Mouse (Mus musculus): ENCODE measurements around the gene Dusp1. TPM values are rescaled to one million over a fixed set of nuclear protein-coding genes. Genes with fewer than 3 reads are reported as not detected.

Dusp1 gene
- total RNA-seq (2021), result 10 to 100 TPM; 15.3 to 16.1 TPM
- long read RNA-seq, transcript Dusp1-202 (4 exons, 1,990 nt), result major isoform, 22 of 27 reads
- long read RNA-seq, partial matches to known transcripts, result 0 of 27 reads
- long read RNA-seq, other reads (novel, unspliced or antisense), result 5 of 27 reads

DNA sequence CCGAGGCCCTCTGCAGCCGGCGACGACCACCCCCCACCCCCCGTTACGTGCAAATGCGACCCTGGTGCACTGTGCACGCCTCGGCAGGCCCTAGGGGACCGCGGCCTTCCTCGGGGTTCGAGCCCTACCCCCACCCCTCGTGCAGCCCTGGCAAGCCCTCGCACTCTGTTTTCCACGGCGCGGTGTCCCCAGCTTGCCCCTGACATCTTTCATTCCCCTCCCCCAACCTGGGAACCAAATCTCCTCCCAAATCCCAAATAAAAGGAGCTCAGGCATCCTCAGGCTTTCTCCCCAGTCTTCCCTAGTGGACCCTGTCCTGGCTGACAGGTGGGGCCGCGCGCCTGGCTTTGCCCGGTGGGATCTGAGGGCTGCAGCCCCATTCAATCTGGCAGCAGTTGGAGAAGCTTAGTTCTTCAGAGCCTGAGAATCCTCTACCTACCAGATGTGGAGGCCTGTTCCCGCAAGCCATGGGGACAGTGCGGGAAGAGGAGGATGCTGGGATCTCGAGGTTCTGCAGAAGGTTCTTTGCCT, at the start of gene Dusp1:
Gene Dusp1 (minus strand): TSS at position 478 of the 531 bp plus-strand sequence.
- DNase-seq (ENCODE audit: low spot score in 2 of 2), result peak in 1 of 2 experiments; percentile 47

- DNase-seq (ENCODE audit: low spot score in 2 of 2), result no peak
Measured at GRCm38 (mm10) chr17:26611328-26611727, 49.4 kb upstream of the Dusp1 start.

- DNase-seq (ENCODE audit: low spot score in 2 of 2), result peak in 1 of 2 experiments; percentile 49
Measured at GRCm38 (mm10) chr17:26609820-26610219, 47.9 kb upstream of the Dusp1 start.

DNA sequence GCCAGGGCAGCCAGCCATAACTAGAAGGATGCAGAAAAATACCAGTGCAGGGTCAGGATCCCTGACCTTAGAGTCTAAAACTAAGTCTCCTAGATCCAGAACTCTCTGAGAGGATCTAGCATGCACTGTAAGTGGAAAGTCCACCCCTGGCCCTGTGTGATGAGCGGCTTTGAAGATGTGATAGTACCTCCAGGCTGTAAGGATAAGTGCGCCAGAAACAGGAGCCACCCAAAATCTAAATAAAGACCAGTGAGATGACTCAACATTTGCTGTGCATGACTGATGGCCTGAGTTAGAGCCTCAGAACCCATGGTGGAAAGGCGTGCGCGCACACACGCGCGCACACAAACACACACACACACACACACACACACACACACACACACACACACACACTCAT, 46.9 kb upstream of the Dusp1 start:
- DNase-seq (ENCODE audit: low spot score in 2 of 2), result no peak

DNA sequence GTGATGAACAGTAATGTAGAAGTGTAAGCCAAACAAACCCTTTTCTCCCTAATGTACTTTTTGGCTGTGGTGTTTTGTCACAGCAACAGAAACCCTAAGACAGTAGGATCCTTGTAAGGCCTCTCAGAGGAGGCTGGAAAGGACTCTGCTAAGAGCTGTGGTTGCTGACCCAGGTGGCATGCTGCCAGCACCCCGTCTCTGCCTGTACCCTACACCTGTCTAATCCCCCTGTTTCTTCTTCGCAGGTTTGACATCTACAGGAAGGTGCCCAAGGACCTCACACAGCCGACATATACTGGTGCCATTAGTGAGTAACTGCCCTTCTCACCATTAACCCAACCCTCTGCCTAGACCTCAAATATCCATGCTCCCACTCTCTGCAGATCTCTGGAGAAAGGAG, 46.4 kb upstream of the Dusp1 start:
- no peak for DNase-seq (ENCODE audit: low spot score in 2 of 2)

- no peak for DNase-seq (ENCODE audit: low spot score in 2 of 2)
Measured at GRCm38 (mm10) chr17:26606516-26606915, 44.6 kb upstream of the Dusp1 start.

- no peak for DNase-seq (ENCODE audit: low spot score in 2 of 2)
Measured at GRCm38 (mm10) chr17:26605636-26606035, 43.7 kb upstream of the Dusp1 start.

GRCm38 (mm10) chr17:26603311-26603710, 41.4 kb upstream of the Dusp1 start:
- no peak for DNase-seq (ENCODE audit: low spot score in 2 of 2)

GRCm38 (mm10) chr17:26602371-26602885, 40.5 kb upstream of the Dusp1 start:
- DNase-seq (ENCODE audit: low spot score in 2 of 2), result no peak

GRCm38 (mm10) chr17:26601926-26602325, 40.0 kb upstream of the Dusp1 start:
- no peak for DNase-seq (ENCODE audit: low spot score in 2 of 2)

DNA sequence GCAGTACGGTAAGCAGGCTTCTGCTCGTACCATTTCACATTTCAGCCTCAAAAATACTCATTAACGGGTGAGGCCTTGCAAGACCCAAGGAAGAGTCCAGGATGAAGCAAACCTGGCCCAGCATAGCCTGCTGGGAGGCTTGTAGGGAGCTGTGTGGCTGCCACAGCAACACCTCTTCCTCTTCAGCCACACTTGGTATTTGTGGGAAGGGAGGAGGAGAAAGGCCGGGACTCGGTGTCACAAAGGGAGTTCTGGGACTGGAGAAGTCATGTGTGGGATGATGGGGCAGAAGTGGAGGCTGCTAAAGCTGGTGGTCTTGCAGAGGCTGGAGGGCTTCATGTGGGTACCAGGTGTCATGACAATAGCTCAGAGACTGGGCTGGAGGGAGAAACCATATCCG, 39.6 kb upstream of the Dusp1 start:
- DNase-seq (ENCODE audit: low spot score in 2 of 2), result no peak

GRCm38 (mm10) chr17:26600913-26601447, 39.1 kb upstream of the Dusp1 start:
- DNase-seq (ENCODE audit: low spot score in 2 of 2), result no peak

DNA sequence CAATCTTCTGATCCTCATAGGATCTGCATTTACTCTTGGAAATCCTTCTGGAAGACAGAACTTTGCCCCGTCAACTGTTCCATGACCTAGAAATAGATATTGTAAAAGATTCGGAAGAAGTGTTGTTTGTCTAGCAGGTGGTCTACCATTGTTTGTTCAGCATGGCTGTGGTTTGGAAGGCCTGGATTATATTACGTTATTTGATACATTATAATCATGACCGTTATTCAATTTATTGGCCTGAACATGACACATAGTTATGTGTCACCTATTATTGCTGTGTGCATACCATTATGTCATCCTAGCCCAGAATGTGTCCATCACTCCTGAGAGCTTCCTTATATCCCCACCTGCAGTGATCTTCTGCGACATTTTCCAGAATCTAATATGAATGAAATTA, 36.9 kb upstream of the Dusp1 start:
- no peak for DNase-seq (ENCODE audit: low spot score in 2 of 2)

- DNase-seq (ENCODE audit: low spot score in 2 of 2), result no peak
Measured at GRCm38 (mm10) chr17:26596856-26597481, 35.0 kb upstream of the Dusp1 start.

- DNase-seq (ENCODE audit: low spot score in 2 of 2), result peak; percentile 66 to 74
Measured at GRCm38 (mm10) chr17:26596168-26596658, 34.3 kb upstream of the Dusp1 start.

DNA sequence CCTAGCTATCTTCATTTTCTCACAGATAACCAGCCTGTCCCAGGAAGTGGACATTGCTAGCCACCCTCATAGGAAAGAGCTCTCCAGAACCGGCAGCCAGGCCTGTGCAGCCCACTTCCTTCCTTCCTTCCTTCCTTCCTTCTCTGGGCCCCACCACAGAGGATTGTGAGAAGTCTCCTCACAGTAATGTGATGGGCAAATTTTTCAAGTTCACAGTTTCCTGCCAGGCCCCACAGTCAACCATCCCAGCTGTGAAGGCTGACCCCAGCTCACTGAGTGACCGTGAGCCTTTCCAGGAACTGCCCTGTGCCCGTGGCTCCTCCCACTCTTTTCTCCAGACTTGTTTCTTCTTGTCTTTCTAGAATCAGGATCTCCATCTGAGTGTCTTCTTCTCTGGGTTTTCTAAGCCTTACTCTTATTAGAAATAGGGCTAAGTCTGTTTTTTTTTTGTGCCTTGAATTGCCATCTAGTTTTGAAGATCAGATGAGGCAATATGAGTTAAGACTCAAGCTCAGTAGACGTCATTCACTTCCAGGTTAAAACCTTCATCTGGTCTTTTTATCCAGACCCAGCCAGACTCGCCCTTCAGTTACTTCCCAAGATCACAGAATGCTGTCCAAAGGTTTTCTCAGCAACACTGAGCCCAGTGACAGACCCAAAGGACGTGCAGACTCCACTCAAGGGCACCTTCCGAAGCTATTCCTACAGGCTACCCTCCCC, 33.7 kb upstream of the Dusp1 start:
- DNase-seq (ENCODE audit: low spot score in 2 of 2), result no peak

DNA sequence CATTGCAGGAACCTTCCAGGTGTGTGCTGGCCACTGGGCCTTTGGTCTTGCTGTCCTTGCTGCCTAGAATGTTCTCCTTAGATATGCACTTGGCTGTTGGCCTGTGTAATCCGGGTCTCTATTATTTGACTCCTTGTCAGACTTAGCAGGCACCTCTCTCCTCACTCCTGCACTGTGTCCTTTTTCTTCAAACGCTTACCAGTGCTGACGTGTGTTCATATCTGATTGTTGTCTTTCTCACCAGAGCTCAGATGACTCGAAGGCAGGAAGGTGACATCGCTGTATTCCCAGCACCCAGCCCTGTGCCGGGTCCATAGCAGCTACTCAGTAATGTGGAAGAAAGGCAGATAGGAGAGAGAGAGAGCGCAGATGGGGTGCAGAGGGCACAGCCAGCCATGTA, 33.0 kb upstream of the Dusp1 start:
- no peak for DNase-seq (ENCODE audit: low spot score in 2 of 2)

DNA sequence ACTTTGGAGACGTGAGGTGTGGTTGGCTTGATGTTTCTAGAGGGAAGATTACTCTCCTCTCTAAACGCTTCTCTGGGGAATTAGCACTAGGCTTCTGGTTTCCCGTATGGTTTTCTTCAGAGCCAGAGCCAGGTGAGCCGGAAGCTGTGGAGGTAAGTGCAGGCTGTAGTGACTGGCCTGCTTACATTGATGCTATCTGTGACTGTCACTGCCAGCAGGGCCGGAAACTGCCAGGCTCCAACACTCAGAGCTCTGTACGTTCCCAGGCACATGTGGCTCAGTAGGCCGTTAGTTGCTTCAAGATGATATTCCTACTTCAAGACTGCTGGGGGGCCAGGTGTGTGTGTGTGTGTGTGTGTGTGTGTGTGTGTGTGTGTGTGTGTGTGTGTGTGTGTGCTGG, 32.2 kb upstream of the Dusp1 start:
- DNase-seq (ENCODE audit: low spot score in 2 of 2), result no peak

GRCm38 (mm10) chr17:26593199-26593598, 31.3 kb upstream of the Dusp1 start:
- DNase-seq (ENCODE audit: low spot score in 2 of 2), result no peak

DNA sequence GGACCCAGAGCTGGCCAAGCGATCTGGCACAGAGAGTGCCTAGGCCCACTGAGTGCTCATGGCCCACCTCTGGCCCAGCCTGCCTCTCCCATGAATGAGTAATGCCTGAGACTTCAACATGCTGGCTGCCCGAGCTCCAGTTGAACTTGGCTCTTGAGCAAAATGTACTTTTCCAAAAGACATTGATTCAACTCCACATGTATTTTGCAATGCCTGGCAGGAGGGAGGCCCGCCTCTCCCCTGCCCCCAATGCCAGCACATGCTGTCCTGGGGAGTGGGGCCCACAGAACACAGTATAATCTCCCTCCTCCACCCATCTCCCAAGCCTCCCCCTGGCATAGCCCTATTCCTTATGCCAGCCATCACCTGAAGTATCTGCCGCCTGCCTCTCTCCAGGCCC, 30.6 kb upstream of the Dusp1 start:
- DNase-seq (ENCODE audit: low spot score in 2 of 2), result no peak

- DNase-seq (ENCODE audit: low spot score in 2 of 2), result no peak
Measured at GRCm38 (mm10) chr17:26587961-26588487, 26.1 kb upstream of the Dusp1 start.

Measured in layer of hippocampus, postnatal 10 days (tissue).